Mouse (Mus musculus) forebrain, embryonic 11.5 days (tissue): ENCODE data around the gene Tmem115. TPM values are rescaled to one million over a fixed set of nuclear protein-coding genes. Genes with fewer than 3 reads are reported as not detected.

ENCODE experiments used
- ATAC-seq: fragments of 200-750 bp; cut with Nextera tagmentation; replicated peaks from 2 replicates; pipeline ENCODE4 v1.8.0; 2017; ENCODE audit warnings: moderate TSS enrichment; ENCODE audit not compliant: low FRiP score
- DNase-seq: peaks from one replicate; pipeline ENCODE4 v3.0.0-alpha.2; 2017; ENCODE audit warnings: low spot score
- H3K27ac ChIP-seq: fragments of 300-500 bp; sonication (generic); 2 replicates; pipeline ENCODE4 v1.5.1; 2014; ENCODE audit warnings: low read depth, low read length
- H3K27me3 ChIP-seq: fragments of 300-500 bp; sonication (generic); 2 replicates; pipeline ENCODE4 v1.6.1; 2014; ENCODE audit warnings: mild to moderate bottlenecking, low read length, mixed read lengths; ENCODE audit not compliant: control insufficient read depth, insufficient read depth
- H3K36me3 ChIP-seq: fragments of 300-500 bp; sonication (generic); 2 replicates; pipeline ENCODE4 v1.6.1; 2014; ENCODE audit warnings: mild to moderate bottlenecking, low read length, moderate library complexity, mixed read lengths; ENCODE audit not compliant: control insufficient read depth, insufficient read depth
- H3K4me1 ChIP-seq: fragments of 300-500 bp; sonication (generic); replicated peaks from 2 replicates; pipeline ENCODE4 v1.6.1; 2014; ENCODE audit warnings: low read length, mixed read lengths; ENCODE audit not compliant: control insufficient read depth, insufficient read depth
- H3K4me2 ChIP-seq: fragments of 300-500 bp; sonication (generic); 2 replicates; pipeline ENCODE4 v1.6.1; 2014; ENCODE audit warnings: low read depth, mild to moderate bottlenecking, low read length, moderate library complexity, mixed read lengths; ENCODE audit not compliant: severe bottlenecking
- H3K4me3 ChIP-seq: fragments of 300-500 bp; sonication (generic); 2 replicates; pipeline ENCODE4 v1.5.1; 2014; ENCODE audit warnings: low read depth, low read length
- H3K9ac ChIP-seq: fragments of 300-500 bp; sonication (generic); 2 replicates; pipeline ENCODE4 v1.6.1; 2014; ENCODE audit warnings: low read length
- H3K9me3 ChIP-seq: fragments of 300-500 bp; sonication (generic); 2 replicates; pipeline ENCODE4 v1.6.1; 2016; ENCODE audit warnings: low read length, mixed read lengths; ENCODE audit not compliant: control insufficient read depth
- WGBS: fragments of 180-500 bp; shearing (Covaris S2); extraction: QIAGEN DNeasy Blood & Tissue Kit; methylation state at CpG from one replicate; pipeline ENCODE4 v1.1.7; 2014; 5-methylcytosine and 5-hydroxymethylcytosine counted together
- polyA plus RNA-seq: library from polyadenylated mRNA; unstranded; fragments of >200 nt; fragmentation: Nextera tagmentation; extraction: Ambion mirVana; gene quantifications from 2 replicates; pipeline ENCODE4 v1.2.1, GENCODE M21; 2014

The Tmem115 gene
- polyA plus RNA-seq, 1 experiment from 2014 or later, result 40.2 TPM

GRCm38 (mm10) chr9:107512326-107512725 is 21.4 kb upstream of the Tmem115 start:
- Histone ChIP-seq H3K4me1 (peaks cover 10% of the 10 kb centered on the region), H3K9ac (no peak overlapping the region), H3K36me3 (no peaks in the 10 kb centered on the region), H3K9me3 (no peaks in the 10 kb centered on the region), H3K4me3 (no peak overlapping the region), H3K4me2 (no peak overlapping the region), H3K27ac (no peak overlapping the region), H3K27me3 (no peaks in the 10 kb centered on the region; the same call in 1 of the 2 replicates)
- DNase-seq, result no peak
- 0 out of 2 replicates have a peak, but pooled peaks have one; percentile 4 for ATAC-seq
- WGBS, result 67% methylated on average over 16 of the region's 16 CpGs

GRCm38 (mm10) chr9:107514303-107514955 is 19.3 kb upstream of the Tmem115 start:
- WGBS, result 26% methylated on average over 14 of the region's 14 CpGs
- no peak overlapping the region for H3K4me3 ChIP-seq
- no peak overlapping the region for H3K4me2 ChIP-seq
- no peaks in the 10 kb centered on the region for H3K36me3 ChIP-seq
- no peak overlapping the region for H3K9ac ChIP-seq
- no peak overlapping the region for H3K27ac ChIP-seq
- H3K27me3 ChIP-seq, result no peaks in the 10 kb centered on the region; the same call in 1 of the 2 replicates
- ATAC-seq, result peak; percentile 35; the same call in 1 of the 2 replicates
- H3K9me3 ChIP-seq, result no peaks in the 10 kb centered on the region
- peaks cover 7% of the 10 kb centered on the region for H3K4me1 ChIP-seq
- DNase-seq, result peak; percentile 95

- peaks cover 3% of the 10 kb centered on the region; the same call in 1 of the 2 replicates for H3K27me3 ChIP-seq
- no peak overlapping the region for H3K9ac ChIP-seq
- no peak for ATAC-seq
- H3K4me2 ChIP-seq, result no peak overlapping the region
- H3K27ac ChIP-seq, result no peak overlapping the region
- DNase-seq, result no peak
- H3K36me3 ChIP-seq, result no peaks in the 10 kb centered on the region
- 54% methylated on average over 6 of the region's 6 CpGs for WGBS
- H3K4me1 ChIP-seq, result peaks cover 16% of the 10 kb centered on the region
- no peaks in the 10 kb centered on the region for H3K9me3 ChIP-seq
- H3K4me3 ChIP-seq, result no peak overlapping the region
These were observed 13.4 kb upstream of the Tmem115 start for GRCm38 (mm10) chr9:107520331-107520730.

GRCm38 (mm10) chr9:107521190-107521589 is 12.6 kb upstream of the Tmem115 start:
- H3K9me3 ChIP-seq, result no peaks in the 10 kb centered on the region
- no peak overlapping the region for H3K4me2 ChIP-seq
- peaks cover 11% of the 10 kb centered on the region; the same call in 1 of the 2 replicates for H3K27me3 ChIP-seq
- DNase-seq (no peak), ATAC-seq (no peak)
- H3K27ac ChIP-seq, result no peak overlapping the region
- no peak overlapping the region for H3K9ac ChIP-seq
- 67% methylated on average over 5 of the region's 5 CpGs for WGBS
- H3K36me3 ChIP-seq, result no peaks in the 10 kb centered on the region
- no peak overlapping the region for H3K4me3 ChIP-seq
- H3K4me1 ChIP-seq, result peaks cover 18% of the 10 kb centered on the region

GRCm38 (mm10) chr9:107521711-107522399 is 11.9 kb upstream of the Tmem115 start:
- ATAC-seq, result no peak; the same call in 1 of the 2 replicates
- H3K27ac ChIP-seq, result no peak overlapping the region
- H3K4me2 ChIP-seq, result peak overlapping the region; percentile 19; the same call in 1 of the 2 replicates
- H3K9me3 ChIP-seq, result no peaks in the 10 kb centered on the region
- peaks cover 19% of the 10 kb centered on the region for H3K4me1 ChIP-seq
- H3K4me3 ChIP-seq, result no peak overlapping the region
- DNase-seq, result peak; percentile 63
- peaks cover 15% of the 10 kb centered on the region; the same call in 1 of the 2 replicates for H3K27me3 ChIP-seq
- H3K9ac ChIP-seq, result peak overlapping the region; percentile 21; the same call in 1 of the 2 replicates
- WGBS, result 21% methylated on average over 23 of the region's 25 CpGs
- H3K36me3 ChIP-seq, result no peaks in the 10 kb centered on the region

- peak overlapping the region; percentile 21 for H3K9ac ChIP-seq
- WGBS, result 53% methylated on average over 2 of the region's 2 CpGs
- DNase-seq, result no peak
- H3K27ac ChIP-seq, result no peak overlapping the region
- peaks cover 19% of the 10 kb centered on the region for H3K27me3 ChIP-seq
- H3K4me3 ChIP-seq, result no peak overlapping the region
- no peaks in the 10 kb centered on the region for H3K36me3 ChIP-seq
- H3K9me3 ChIP-seq, result no peaks in the 10 kb centered on the region
- peaks cover 22% of the 10 kb centered on the region for H3K4me1 ChIP-seq
- ATAC-seq, result no peak; the same call in 1 of the 2 replicates
- H3K4me2 ChIP-seq, result peak overlapping the region; percentile 19; the same call in 1 of the 2 replicates
These were observed 11.4 kb upstream of the Tmem115 start for GRCm38 (mm10) chr9:107522400-107522711.

GRCm38 (mm10) chr9:107526198-107527026 is 7.3 kb upstream of the Tmem115 start:
- H3K27me3 ChIP-seq, result peaks cover 23% of the 10 kb centered on the region
- no peak overlapping the region for H3K27ac ChIP-seq
- H3K36me3 ChIP-seq, result no peaks in the 10 kb centered on the region
- 4% methylated on average over 44 of the region's 44 CpGs for WGBS
- H3K9me3 ChIP-seq, result no peaks in the 10 kb centered on the region
- H3K4me2 ChIP-seq, result peak overlapping the region; percentile 53
- ATAC-seq (peak; percentile 71), DNase-seq (peak; percentile 91)
- H3K9ac ChIP-seq, result no peak overlapping the region; the same call in 1 of the 2 replicates
- peak overlapping the region; percentile 30 for H3K4me3 ChIP-seq
- H3K4me1 ChIP-seq, result peaks cover 16% of the 10 kb centered on the region

- peak overlapping the region; percentile 80 for H3K9ac ChIP-seq
- H3K4me1 ChIP-seq, result peaks cover 17% of the 10 kb centered on the region
- H3K27ac ChIP-seq, result no peak overlapping the region
- peak; percentile 32 for ATAC-seq
- DNase-seq, result peak; percentile 67
- WGBS, result under 1% methylated on average over 40 of the region's 40 CpGs
- H3K4me2 ChIP-seq, result peak overlapping the region; percentile 78
- H3K4me3 ChIP-seq, result peak overlapping the region; percentile 60
- H3K36me3 ChIP-seq, result peaks cover 7% of the 10 kb centered on the region
- no peaks in the 10 kb centered on the region for H3K9me3 ChIP-seq
- H3K27me3 ChIP-seq, result no peaks in the 10 kb centered on the region
These were observed 860 bp downstream of the Tmem115 start for GRCm38 (mm10) chr9:107534408-107535202.
